Mouse (Mus musculus) stomach, postnatal 0 days (tissue): Measurements from ENCODE around the gene Jph4. TPM values are rescaled to one million over a fixed set of nuclear protein-coding genes. Genes with fewer than 3 reads are reported as not detected.

ENCODE experiments used
- ATAC-seq: fragments of 200-750 bp; cut with Nextera tagmentation; 2 replicates; pipeline ENCODE4 v1.8.0; 2017; ENCODE audit not compliant: low FRiP score, low TSS enrichment
- DNase-seq: peaks from one replicate; pipeline ENCODE4 v3.0.0-alpha.2; 2016; ENCODE audit warnings: low spot score
- H3K27ac ChIP-seq: fragments of 300-500 bp; sonication (generic); replicated peaks from 2 replicates; pipeline ENCODE4 v1.5.1; 2014; ENCODE audit warnings: mild to moderate bottlenecking, control low read depth
- H3K27me3 ChIP-seq: fragments of 300-500 bp; sonication (generic); 2 replicates; pipeline ENCODE4 v1.6.1; 2014; ENCODE audit warnings: low read length; ENCODE audit not compliant: control insufficient read depth, insufficient read depth
- H3K36me3 ChIP-seq: fragments of 300-500 bp; sonication (generic); 2 replicates; pipeline ENCODE4 v1.6.1; 2014; ENCODE audit warnings: low read length, mixed read lengths; ENCODE audit not compliant: control insufficient read depth, insufficient read depth
- H3K4me1 ChIP-seq: fragments of 300-500 bp; sonication (generic); replicated peaks from 2 replicates; pipeline ENCODE4 v1.6.1; 2014; ENCODE audit warnings: antibody characterized with exemption; ENCODE audit not compliant: control insufficient read depth, insufficient read depth
- H3K4me2 ChIP-seq: fragments of 300-500 bp; sonication (generic); replicated peaks from 2 replicates; pipeline ENCODE4 v1.6.1; 2014; ENCODE audit warnings: low read depth, mild to moderate bottlenecking, control low read depth, moderate library complexity
- H3K4me3 ChIP-seq: fragments of 300-500 bp; sonication (generic); 2 replicates; pipeline ENCODE4 v1.5.1; 2014; ENCODE audit warnings: low read depth, low read length, control low read depth
- H3K9ac ChIP-seq: fragments of 300-500 bp; sonication (generic); 2 replicates; pipeline ENCODE4 v1.6.1; 2014; ENCODE audit warnings: mild to moderate bottlenecking, low read length, control low read depth, mixed read lengths
- H3K9me3 ChIP-seq: fragments of 300-500 bp; sonication (generic); 2 replicates; pipeline ENCODE4 v1.6.1; 2016; ENCODE audit warnings: low read length; ENCODE audit not compliant: control insufficient read depth
- CTCF ChIP-seq: IDR thresholded peaks from 2 replicates; pipeline ENCODE4 v1.5.1; 2016; ENCODE audit warnings: antibody characterized with exemption, low read depth, mild to moderate bottlenecking, moderate library complexity
- EP300 ChIP-seq: optimal IDR thresholded peaks from 2 replicates; pipeline ENCODE3; 2016; ENCODE audit warnings: antibody characterized with exemption
- WGBS: fragments of 180-500 bp; shearing (Covaris S2); extraction: QIAGEN DNeasy Blood & Tissue Kit; methylation state at CpG from one replicate; pipeline ENCODE4 v1.1.7; 2014; 5-methylcytosine and 5-hydroxymethylcytosine counted together
- polyA plus RNA-seq: library from polyadenylated mRNA; unstranded; fragments of >200 nt; fragmentation: Nextera tagmentation; extraction: Ambion mirVana; gene quantifications from 2 replicates; pipeline ENCODE4 v1.2.1, GENCODE M21; 2015

Jph4 gene
- polyA plus RNA-seq, 1 experiment from 2014 or later = 1.0 TPM

- H3K9me3 ChIP-seq = no peaks in the 10 kb centered on the region
- H3K4me3 ChIP-seq = no peak overlapping the region
- DNase-seq = peak; percentile 24
- TF ChIP-seq EP300 (no peak), CTCF (no peak)
- H3K4me1 ChIP-seq = peaks cover 5% of the 10 kb centered on the region; the same call in 1 of the 2 replicates
- H3K4me2 ChIP-seq = no peak overlapping the region
- H3K9ac ChIP-seq = no peak overlapping the region
- peaks cover 5% of the 10 kb centered on the region; the same call in 1 of the 2 replicates for H3K27me3 ChIP-seq
- H3K27ac ChIP-seq = no peak overlapping the region
- no peak for ATAC-seq
- WGBS = 24% methylated on average over 18 of the region's 21 CpGs
- no peaks in the 10 kb centered on the region for H3K36me3 ChIP-seq
These were observed 7.5 kb downstream of the Jph4 start for GRCm38 (mm10) chr14:55109048-55109873.

GRCm38 (mm10) chr14:55108202-55108870, 8.4 kb downstream of the Jph4 start:
- Histone ChIP-seq H3K4me1 (peaks cover 2% of the 10 kb centered on the region; the same call in 1 of the 2 replicates), H3K4me2 (no peak overlapping the region), H3K9me3 (no peaks in the 10 kb centered on the region), H3K36me3 (no peaks in the 10 kb centered on the region; the same call in 1 of the 2 replicates), H3K4me3 (no peak overlapping the region), H3K27ac (no peak overlapping the region), H3K27me3 (no peaks in the 10 kb centered on the region), H3K9ac (no peak overlapping the region)
- TF ChIP-seq CTCF (no peak; the same call in 1 of the 2 replicates), EP300 (no peak)
- 32% methylated on average over 9 of the region's 9 CpGs for WGBS
- ATAC-seq (no peak), DNase-seq (peak; percentile 27)

GRCm38 (mm10) chr14:55106990-55107389, 9.7 kb downstream of the Jph4 start:
- Histone ChIP-seq H3K9ac (no peak overlapping the region), H3K27ac (no peak overlapping the region), H3K36me3 (no peaks in the 10 kb centered on the region; the same call in 1 of the 2 replicates), H3K4me2 (no peak overlapping the region), H3K4me1 (peaks cover 2% of the 10 kb centered on the region; the same call in 1 of the 2 replicates), H3K4me3 (no peak overlapping the region), H3K27me3 (no peaks in the 10 kb centered on the region), H3K9me3 (no peaks in the 10 kb centered on the region)
- TF ChIP-seq EP300 = no peak
- no peak for TF ChIP-seq CTCF
- ATAC-seq (no peak), DNase-seq (no peak)
- 85% methylated on average over 8 of the region's 8 CpGs for WGBS

GRCm38 (mm10) chr14:55105836-55106809, 10.6 kb downstream of the Jph4 start, which contains the start of gene Ap1g2:
Gene Ap1g2 (minus strand): TSS chr14:55106593.
- no peak for TF ChIP-seq EP300
- TF ChIP-seq CTCF = peak; percentile 47
- Histone ChIP-seq H3K36me3 (peaks cover 2% of the 10 kb centered on the region; the same call in 1 of the 2 replicates), H3K9me3 (no peaks in the 10 kb centered on the region), H3K27me3 (no peaks in the 10 kb centered on the region), H3K4me3 (peak within 1 kb of the TSS; percentile 53), H3K4me1 (peaks cover 2% of the 10 kb centered on the region; the same call in 1 of the 2 replicates), H3K9ac (peak within 1 kb of the TSS; percentile 63), H3K27ac (peak within 1 kb of the TSS; percentile 88), H3K4me2 (peak within 1 kb of the TSS; percentile 95)
- WGBS = under 1% methylated on average over 39 of the region's 39 CpGs
- DNase-seq (peak; percentile 84), ATAC-seq (peak; percentile 82)

GRCm38 (mm10) chr14:55105386-55105785, 11.3 kb downstream of the Jph4 start:
- H3K4me3 ChIP-seq = peak overlapping the region; percentile 53
- H3K36me3 ChIP-seq = peaks cover 4% of the 10 kb centered on the region; the same call in 1 of the 2 replicates
- ATAC-seq (peak; percentile 35), DNase-seq (peak; percentile 36)
- H3K4me1 ChIP-seq = peaks cover 2% of the 10 kb centered on the region; the same call in 1 of the 2 replicates
- peak overlapping the region; percentile 88 for H3K27ac ChIP-seq
- H3K4me2 ChIP-seq = peak overlapping the region; percentile 95
- peak overlapping the region; percentile 63; the same call in 1 of the 2 replicates for H3K9ac ChIP-seq
- TF ChIP-seq EP300 = no peak
- TF ChIP-seq CTCF = no peak
- no peaks in the 10 kb centered on the region for H3K9me3 ChIP-seq
- WGBS = 8% methylated on average over 7 of the region's 7 CpGs
- H3K27me3 ChIP-seq = no peaks in the 10 kb centered on the region
